Mouse (Mus musculus) left cerebral cortex, postnatal 4 days (tissue): ENCODE measurements around the gene Plxnb1. TPM values are rescaled to one million over a fixed set of nuclear protein-coding genes. Genes with fewer than 3 reads are reported as not detected.
"Not testable (repeated sequence)": the region's sequence is repeated elsewhere in the genome, so short reads cannot be mapped to it uniquely, and the experiment has no call there.

ENCODE experiments used
- DNase-seq: peaks from one replicate; pipeline ENCODE4 v3.0.0-alpha.2; 2022
- intact Hi-C: fragments of 180-260 bp; cut with DNase I; formaldehyde crosslinking; loops from one replicate; pipeline ENCODE4 v1.15.1; 2025
- total RNA-seq, 2 experiments: library from RNA; stranded (reverse); gene quantifications; 2 replicates each; pipeline ENCODE4 v1.2.3; 2021

The Plxnb1 gene
- total RNA-seq, 2 experiments from 2014 or later: 90.0 to 105 TPM

- intact Hi-C loops: no loop called here
These were observed 30.3 kb downstream of the Plxnb1 start for GRCm38 (mm10) chr9:109125481-109125880.

GRCm38 (mm10) chr9:109127076-109127475 lies 31.9 kb downstream of the Plxnb1 start:
- no peak for DNase-seq
- intact Hi-C loops: no loop called here

More at GRCm38 (mm10) chr9:109125481-109125880, 30.3 kb downstream of the Plxnb1 start:
- no peak for DNase-seq

- peak; percentile 39 for DNase-seq
- intact Hi-C loops: no loop called here
These were observed 33.0 kb downstream of the Plxnb1 start for GRCm38 (mm10) chr9:109128211-109128610.

- intact Hi-C loops: no loop called here
- DNase-seq: no peak
These were observed 34.9 kb downstream of the Plxnb1 start for GRCm38 (mm10) chr9:109130076-109130475.

- DNase-seq, intact Hi-C loops: not testable (repeated sequence)
These were observed 45.2 kb downstream of the Plxnb1 start for GRCm38 (mm10) chr9:109140414-109140813.

- intact Hi-C loops: no loop called here
- no peak for DNase-seq
These were observed 66.8 kb downstream of the Plxnb1 start, which contains the start of gene Fbxw21 for GRCm38 (mm10) chr9:109161941-109162340. Fbxw21 (minus strand) TSS chr9:109162041.

GRCm38 (mm10) chr9:109167316-109167715 lies 72.1 kb downstream of the Plxnb1 start:
- intact Hi-C loops: no loop called here

More at GRCm38 (mm10) chr9:109167316-109167715, 72.1 kb downstream of the Plxnb1 start:
- DNase-seq: no peak

Other genes starting within 250 kb of the Plxnb1 start
- gene Slc26a6, start 242.1 kb upstream of the Plxnb1 start, total RNA-seq: 10 to 100 TPM; 22.8 to 27.4 TPM
- gene Tmem89, start 180.8 kb upstream of the Plxnb1 start, total RNA-seq: under 1 TPM in 1 of 2 experiments, not detected in 1; 0.38 TPM
- gene Uqcrc1, start 158.8 kb upstream of the Plxnb1 start, total RNA-seq: 100 to 1,000 TPM; 292 to 300 TPM
- gene Col7a1, start 141.8 kb upstream of the Plxnb1 start, total RNA-seq: 1 to 10 TPM; 6.2 to 8.1 TPM
- gene Ucn2, start 109.4 kb upstream of the Plxnb1 start, total RNA-seq: under 1 TPM in 1 of 2 experiments, not detected in 1; 0.78 TPM
- gene Pfkfb4, start 103.6 kb upstream of the Plxnb1 start, total RNA-seq: 10 to 100 TPM; 25.5 to 25.8 TPM
- 10 to 100 TPM; 48.3 to 54.7 TPM for gene Shisa5, start 56.8 kb upstream of the Plxnb1 start, total RNA-seq
- gene Trex1, start 35.7 kb upstream of the Plxnb1 start, total RNA-seq: 10 to 100 TPM; 14.8 to 15.1 TPM
- 10 to 100 TPM; 33.4 to 37.4 TPM for gene Atrip, start 21.3 kb upstream of the Plxnb1 start, total RNA-seq
- gene Ccdc51, start 12.9 kb upstream of the Plxnb1 start, total RNA-seq: 1 to 10 TPM; 7.9 to 8.4 TPM
- gene Tma7, start 12.8 kb upstream of the Plxnb1 start, total RNA-seq: 100 to 1,000 TPM; 385 to 398 TPM
- gene Fbxw21, start 66.7 kb downstream of the Plxnb1 start, total RNA-seq: not detected
- gene Fbxw13, start 100.6 kb downstream of the Plxnb1 start, total RNA-seq: not detected
- gene Fbxw20, start 139.4 kb downstream of the Plxnb1 start, total RNA-seq: not detected
- gene Fbxw14, start 192.3 kb downstream of the Plxnb1 start, total RNA-seq: not detected
- not detected for gene Fbxw28, start 244.3 kb downstream of the Plxnb1 start, total RNA-seq